Mouse (Mus musculus) R1 (cell line): ENCODE data around the gene Rdh7.
A peak's percentile ranks its signal among the peaks of the same experiment; 100 is the strongest.
"Not testable (repeated sequence)": the region's sequence is repeated elsewhere in the genome, so short reads cannot be mapped to it uniquely, and the experiment has no call there.

Experiments used
- DNase-seq: peaks from one replicate; pipeline ENCODE4 v3.0.0-alpha.2; 2018; ENCODE audit warnings: low read depth, low spot score

Gene Rdh7

GRCm38 (mm10) chr10:127893163-127894022 lies 4.8 kb upstream of the Rdh7 start:
- peak; percentile 52 for DNase-seq

GRCm38 (mm10) chr10:127891481-127891880 lies 2.9 kb upstream of the Rdh7 start:
- no peak for DNase-seq

GRCm38 (mm10) chr10:127886971-127887370 lies 1.6 kb downstream of the Rdh7 start:
- DNase-seq = no peak

- DNase-seq = no peak
These were observed 2.1 kb downstream of the Rdh7 start for GRCm38 (mm10) chr10:127886551-127886950.

GRCm38 (mm10) chr10:127881041-127881440 lies 7.6 kb downstream of the Rdh7 start:
- DNase-seq = peak; percentile 59

- DNase-seq = peak; percentile 78
These were observed 9.4 kb downstream of the Rdh7 start for GRCm38 (mm10) chr10:127879155-127879688.

- DNase-seq = no peak
These were observed 10.2 kb downstream of the Rdh7 start for GRCm38 (mm10) chr10:127878262-127879057.

- peak; percentile 60 for DNase-seq
These were observed 10.9 kb downstream of the Rdh7 start for GRCm38 (mm10) chr10:127877681-127878080.

- DNase-seq = peak; percentile 69
These were observed 16.1 kb downstream of the Rdh7 start for GRCm38 (mm10) chr10:127872484-127872883.

- no peak for DNase-seq
These were observed 22.4 kb downstream of the Rdh7 start, which contains the start of gene Rdh16f2 for GRCm38 (mm10) chr10:127866232-127866631. Rdh16f2 (plus strand) TSS chr10:127866474.

- DNase-seq = no peak
These were observed 23.7 kb downstream of the Rdh7 start for GRCm38 (mm10) chr10:127864931-127865330.

GRCm38 (mm10) chr10:127856376-127856775 lies 32.2 kb downstream of the Rdh7 start:
- no peak for DNase-seq

GRCm38 (mm10) chr10:127849628-127850027 lies 39.0 kb downstream of the Rdh7 start, which contains the start of gene Rdh19:
Rdh19 (plus strand) TSS chr10:127849928.
- no peak for DNase-seq

- DNase-seq = no peak
These were observed 40.5 kb downstream of the Rdh7 start for GRCm38 (mm10) chr10:127848089-127848488.

- not testable (repeated sequence) for DNase-seq
These were observed 42.7 kb downstream of the Rdh7 start for GRCm38 (mm10) chr10:127845945-127846344.

- DNase-seq = no peak
These were observed 47.8 kb downstream of the Rdh7 start for GRCm38 (mm10) chr10:127840776-127841175.

- DNase-seq = no peak
These were observed 50.1 kb downstream of the Rdh7 start for GRCm38 (mm10) chr10:127838539-127838938.

GRCm38 (mm10) chr10:127837793-127838192 lies 50.8 kb downstream of the Rdh7 start:
- DNase-seq = not testable (repeated sequence)

GRCm38 (mm10) chr10:127835292-127835691 lies 53.3 kb downstream of the Rdh7 start:
- DNase-seq = no peak

- not testable (repeated sequence) for DNase-seq
These were observed 54.4 kb downstream of the Rdh7 start for GRCm38 (mm10) chr10:127834186-127834585.
